Mouse (Mus musculus): Measurements from ENCODE around the gene Rab2b. TPM values are rescaled to one million over a fixed set of nuclear protein-coding genes. Genes with fewer than 3 reads are reported as not detected.
"Not testable (repeated sequence)": the region's sequence is repeated elsewhere in the genome, so short reads cannot be mapped to it uniquely, and the experiment has no call there.

Gene Rab2b
- polyA plus RNA-seq, 1 experiment from 2014 or later = 6.9 TPM

GRCm38 (mm10) chr14:52310906-52311305 lies 31.6 kb upstream of the Rab2b start:
- Histone ChIP-seq H3K9ac (ENCODE audit: low read length) (no peak overlapping the region), H3K27ac (replicated peaks) (no peak overlapping the region), H3K4me2 (replicated peaks; ENCODE audit: low read depth) (no peak overlapping the region), H3K4me3 (ENCODE audit: low read depth, low read length) (no peak overlapping the region), H3K27me3 (ENCODE audit: control insufficient read depth, insufficient read depth, low read length) (no peaks in the 10 kb centered on the region), H3K4me1 (replicated peaks; ENCODE audit: control insufficient read depth, insufficient read depth) (0 out of 2 replicates have a peak, but pooled peaks cover 3% of the 10 kb centered on the region), H3K36me3 (ENCODE audit: control insufficient read depth, insufficient read depth, low read length) (no peaks in the 10 kb centered on the region), H3K9me3 (ENCODE audit: control insufficient read depth, low read length) (no peaks in the 10 kb centered on the region)
- whole genome bisulfite sequencing = 92% methylated on average over 2 of the region's 2 CpGs
- DNase-seq (ENCODE audit: low spot score) (no peak), ATAC-seq (ENCODE audit: low FRiP score, low TSS enrichment) (no peak)
- TF ChIP-seq EP300 (optimal IDR thresholded peaks at IDR 0.05) (no peak), CTCF (IDR thresholded peaks at IDR 0.05; ENCODE audit: low read depth) (no peak)

- H3K27me3 ChIP-seq (ENCODE audit: control insufficient read depth, insufficient read depth, low read length); H3K4me2 ChIP-seq (replicated peaks; ENCODE audit: low read depth); H3K4me1 ChIP-seq (replicated peaks; ENCODE audit: control insufficient read depth, insufficient read depth); H3K27ac ChIP-seq (replicated peaks); H3K9me3 ChIP-seq (ENCODE audit: control insufficient read depth, low read length); H3K9ac ChIP-seq (ENCODE audit: low read length); H3K36me3 ChIP-seq (ENCODE audit: control insufficient read depth, insufficient read depth, low read length); ATAC-seq (ENCODE audit: low FRiP score, low TSS enrichment); H3K4me3 ChIP-seq (ENCODE audit: low read depth, low read length); DNase-seq (ENCODE audit: low spot score): not testable (repeated sequence)
- TF ChIP-seq CTCF (IDR thresholded peaks at IDR 0.05; ENCODE audit: low read depth) = peak; percentile 38
- WGBS = 90% methylated on average over 6 of the region's 6 CpGs
Observed at GRCm38 (mm10) chr14:52310343-52310742, 31.0 kb upstream of the Rab2b start.

GRCm38 (mm10) chr14:52306100-52306499 lies 26.8 kb upstream of the Rab2b start:
- Histone ChIP-seq H3K27ac (replicated peaks) (no peak overlapping the region), H3K9me3 (ENCODE audit: control insufficient read depth, low read length) (no peaks in the 10 kb centered on the region), H3K4me3 (ENCODE audit: low read depth, low read length) (no peak overlapping the region), H3K36me3 (ENCODE audit: control insufficient read depth, insufficient read depth, low read length) (no peaks in the 10 kb centered on the region), H3K27me3 (ENCODE audit: control insufficient read depth, insufficient read depth, low read length) (no peaks in the 10 kb centered on the region), H3K4me1 (replicated peaks; ENCODE audit: control insufficient read depth, insufficient read depth) (no peaks in the 10 kb centered on the region), H3K9ac (ENCODE audit: low read length) (no peak overlapping the region), H3K4me2 (replicated peaks; ENCODE audit: low read depth) (no peak overlapping the region)
- WGBS = 93% methylated on average over 2 of the region's 2 CpGs
- DNase-seq (ENCODE audit: low spot score) (no peak), ATAC-seq (ENCODE audit: low FRiP score, low TSS enrichment) (no peak)
- no peak for TF ChIP-seq EP300 (optimal IDR thresholded peaks at IDR 0.05)
- no peak for TF ChIP-seq CTCF (IDR thresholded peaks at IDR 0.05; ENCODE audit: low read depth)

- ATAC-seq (ENCODE audit: low FRiP score, low TSS enrichment) = peak; percentile 98
- H3K4me3 ChIP-seq (ENCODE audit: low read depth, low read length) = peak within 1 kb of the TSS; percentile 66
- WGBS = 0% methylated on average over 46 of the region's 46 CpGs
- H3K27me3 ChIP-seq (ENCODE audit: control insufficient read depth, insufficient read depth, low read length) = no peaks in the 10 kb centered on the region
- H3K9me3 ChIP-seq (ENCODE audit: control insufficient read depth, low read length) = no peaks in the 10 kb centered on the region
- H3K4me1 ChIP-seq (replicated peaks; ENCODE audit: control insufficient read depth, insufficient read depth) = no peaks in the 10 kb centered on the region
- no peaks in the 10 kb centered on the region for H3K36me3 ChIP-seq (ENCODE audit: control insufficient read depth, insufficient read depth, low read length)
- TF ChIP-seq EP300 (optimal IDR thresholded peaks at IDR 0.05) (no peak), CTCF (IDR thresholded peaks at IDR 0.05; ENCODE audit: low read depth) (peak; percentile 44)
- peak within 1 kb of the TSS; percentile 95 for H3K27ac ChIP-seq (replicated peaks)
- peak within 1 kb of the TSS; percentile 71 for H3K4me2 ChIP-seq (replicated peaks; ENCODE audit: low read depth)
- peak; percentile 91 for DNase-seq (ENCODE audit: low spot score)
- H3K9ac ChIP-seq (ENCODE audit: low read length) = peak within 1 kb of the TSS; percentile 70
Observed at GRCm38 (mm10) chr14:52304644-52305271, 25.4 kb upstream of the Rab2b start, which contains the start of gene Mettl3. Mettl3 (minus strand) TSS chr14:52305128.

- not testable (repeated sequence) for H3K9me3 ChIP-seq (ENCODE audit: control insufficient read depth, low read length); H3K27ac ChIP-seq (replicated peaks); H3K4me3 ChIP-seq (ENCODE audit: low read depth, low read length); ATAC-seq (ENCODE audit: low FRiP score, low TSS enrichment); H3K4me1 ChIP-seq (replicated peaks; ENCODE audit: control insufficient read depth, insufficient read depth); H3K27me3 ChIP-seq (ENCODE audit: control insufficient read depth, insufficient read depth, low read length); DNase-seq (ENCODE audit: low spot score); H3K4me2 ChIP-seq (replicated peaks; ENCODE audit: low read depth); H3K36me3 ChIP-seq (ENCODE audit: control insufficient read depth, insufficient read depth, low read length); H3K9ac ChIP-seq (ENCODE audit: low read length)
- WGBS = 88% methylated on average over 3 of the region's 3 CpGs
Observed at GRCm38 (mm10) chr14:52303517-52303916, 24.2 kb upstream of the Rab2b start.

- ATAC-seq (ENCODE audit: low FRiP score, low TSS enrichment) = peak; percentile 64; the same call in 1 of the 2 replicates
- WGBS = 66% methylated on average over 6 of the region's 6 CpGs
- no peak for TF ChIP-seq EP300 (optimal IDR thresholded peaks at IDR 0.05)
- peak; percentile 76 for TF ChIP-seq CTCF (IDR thresholded peaks at IDR 0.05; ENCODE audit: low read depth)
- H3K4me3 ChIP-seq (ENCODE audit: low read depth, low read length) = no peak overlapping the region
- H3K36me3 ChIP-seq (ENCODE audit: control insufficient read depth, insufficient read depth, low read length) = peaks cover 21% of the 10 kb centered on the region
- no peak overlapping the region for H3K27ac ChIP-seq (replicated peaks)
- no peaks in the 10 kb centered on the region for H3K9me3 ChIP-seq (ENCODE audit: control insufficient read depth, low read length)
- H3K9ac ChIP-seq (ENCODE audit: low read length) = no peak overlapping the region
- no peak for DNase-seq (ENCODE audit: low spot score)
- no peaks in the 10 kb centered on the region for H3K27me3 ChIP-seq (ENCODE audit: control insufficient read depth, insufficient read depth, low read length)
- no peaks in the 10 kb centered on the region for H3K4me1 ChIP-seq (replicated peaks; ENCODE audit: control insufficient read depth, insufficient read depth)
- H3K4me2 ChIP-seq (replicated peaks; ENCODE audit: low read depth) = no peak overlapping the region
Observed at GRCm38 (mm10) chr14:52295558-52296264, 16.4 kb upstream of the Rab2b start.

Data from stomach, postnatal 0 days (tissue).